Mouse (Mus musculus): ENCODE results near the gene Lyrm7.
"Not testable (repeated sequence)": the region's sequence is repeated elsewhere in the genome, so short reads cannot be mapped to it uniquely, and the experiment has no call there.

Lyrm7 gene

GRCm38 (mm10) chr11:54860256-54861038 lies at the start of gene Lyrm7:
Gene Lyrm7, minus strand, starts transcription at chr11:54860916.
- in situ Hi-C loops (cut with MboI, MseI), result loop anchor here (5.0 kb wide), 2 partner anchors 138 to 158 kb away; no protein-coding TSS in a partner anchor

DNA sequence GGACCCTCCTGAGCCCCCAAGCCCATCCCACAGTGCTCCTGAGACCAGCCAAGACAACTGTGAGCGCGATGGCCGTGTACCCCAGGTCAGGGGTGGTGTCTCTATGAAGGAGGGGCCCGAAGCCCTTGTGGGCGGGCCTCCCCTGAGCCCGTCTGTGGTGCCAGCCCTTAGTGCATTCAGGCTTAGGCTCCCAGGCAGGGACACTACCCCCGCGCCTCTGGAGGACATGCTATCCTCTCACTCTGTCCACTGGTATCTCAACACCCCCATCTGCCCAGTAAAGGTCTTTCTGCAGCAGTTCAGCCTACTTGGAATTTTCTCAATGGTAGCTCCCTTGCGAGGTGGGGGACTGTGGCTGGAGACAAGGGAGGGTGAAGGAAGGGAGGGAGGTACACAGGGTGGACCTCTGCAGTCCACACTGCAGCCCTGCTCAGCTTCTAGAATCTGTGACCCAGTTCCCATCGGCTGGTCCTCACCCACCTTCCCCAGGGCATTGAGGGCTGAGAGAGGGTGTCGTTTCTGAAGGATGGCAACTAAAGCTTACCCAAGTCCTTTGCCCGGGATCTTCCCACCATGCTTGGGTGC lies 49.5 kb upstream of the Lyrm7 start:
- in situ Hi-C loops (cut with MboI, MseI), result no loop called here

- in situ Hi-C loops (cut with MboI, MseI), result no loop called here
Observed at GRCm38 (mm10) chr11:54909273-54909672, 48.6 kb upstream of the Lyrm7 start.

DNA sequence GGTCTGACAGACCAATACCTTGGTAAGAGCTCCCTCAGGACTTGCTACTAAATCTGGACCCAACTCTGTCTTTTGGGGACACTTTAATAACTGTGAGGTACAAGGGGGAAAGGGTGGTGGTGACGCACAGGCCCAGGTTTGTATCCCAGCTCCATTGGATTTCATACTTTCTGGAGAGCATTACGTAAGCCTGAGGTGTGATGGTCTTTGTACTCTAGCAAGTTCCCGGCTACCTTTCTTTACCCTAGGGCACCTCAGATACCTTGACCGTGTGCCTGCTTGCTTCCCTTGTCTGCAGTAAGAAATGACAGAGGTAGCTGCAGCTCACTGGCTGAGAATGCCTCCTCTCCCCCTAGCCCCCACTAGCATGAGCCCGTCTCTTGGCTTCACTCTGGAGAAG lies 46.5 kb upstream of the Lyrm7 start:
- in situ Hi-C loops (cut with MboI, MseI), result no loop called here

- in situ Hi-C loops (cut with MboI, MseI), result no loop called here
Observed at GRCm38 (mm10) chr11:54906466-54906865, 45.8 kb upstream of the Lyrm7 start.

- in situ Hi-C loops (cut with MboI, MseI), result no loop called here
Observed at GRCm38 (mm10) chr11:54905931-54906330, 45.2 kb upstream of the Lyrm7 start.

GRCm38 (mm10) chr11:54905086-54905485 lies 44.4 kb upstream of the Lyrm7 start:
- in situ Hi-C loops (cut with MboI, MseI), result no loop called here

DNA sequence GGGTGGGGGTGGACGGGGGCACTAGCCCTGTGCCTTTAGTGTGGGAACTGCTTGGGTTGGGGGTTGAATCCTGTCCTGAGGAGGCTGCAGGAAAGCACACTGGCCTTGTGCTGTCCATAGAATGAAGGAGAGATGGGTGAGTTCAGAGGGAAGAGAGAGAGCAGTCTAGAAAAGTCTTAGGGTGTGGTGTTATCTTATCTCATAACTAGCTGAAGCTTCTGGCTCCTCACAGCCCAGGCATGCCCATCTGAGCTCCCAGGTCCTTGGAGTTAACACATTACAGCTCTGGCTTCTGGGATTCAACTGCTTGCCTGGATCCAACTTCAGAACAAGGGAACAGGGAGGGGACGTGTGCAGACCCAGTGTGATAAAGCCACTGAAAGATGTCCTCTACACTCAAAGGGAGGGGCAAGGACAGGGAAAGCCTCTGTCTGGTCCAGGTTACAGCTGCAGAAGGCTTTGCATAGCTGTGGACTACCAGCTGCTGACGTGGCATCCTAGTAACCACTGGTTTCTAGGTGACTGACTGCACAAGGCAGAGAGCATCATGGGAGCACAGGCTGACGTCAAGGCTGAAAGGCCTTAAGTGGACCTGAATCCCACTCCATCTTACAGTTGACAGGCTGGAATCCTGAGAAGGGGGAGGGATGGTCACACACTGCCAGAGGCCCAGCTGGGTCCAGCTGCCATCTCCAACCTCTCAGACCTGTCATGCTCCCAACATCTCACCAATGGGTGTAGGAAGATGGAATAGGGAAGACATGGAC lies 43.4 kb upstream of the Lyrm7 start:
- in situ Hi-C loops (cut with MboI, MseI), result no loop called here

- in situ Hi-C loops (cut with MboI, MseI), result no loop called here
Observed at GRCm38 (mm10) chr11:54903339-54903738, 42.6 kb upstream of the Lyrm7 start.

- in situ Hi-C loops (cut with MboI, MseI), result no loop called here
Observed at GRCm38 (mm10) chr11:54902333-54903323, 41.9 kb upstream of the Lyrm7 start, which contains the start of gene Gpx3. Gene Gpx3, plus strand, starts transcription at chr11:54902453.

GRCm38 (mm10) chr11:54899657-54900056 lies 38.9 kb upstream of the Lyrm7 start:
- in situ Hi-C loops (cut with MboI, MseI), result no loop called here

- in situ Hi-C loops (cut with MboI, MseI), result no loop called here
Observed at GRCm38 (mm10) chr11:54897470-54897869, 36.8 kb upstream of the Lyrm7 start.

- in situ Hi-C loops (cut with MboI, MseI), result not testable (repeated sequence)
Observed at GRCm38 (mm10) chr11:54896646-54897045, 35.9 kb upstream of the Lyrm7 start.

- in situ Hi-C loops (cut with MboI, MseI), result no loop called here
Observed at GRCm38 (mm10) chr11:54894589-54894988, 33.9 kb upstream of the Lyrm7 start.

GRCm38 (mm10) chr11:54892091-54892490 lies 31.4 kb upstream of the Lyrm7 start:
- in situ Hi-C loops (cut with MboI, MseI), result no loop called here

- in situ Hi-C loops (cut with MboI, MseI), result no loop called here
Observed at GRCm38 (mm10) chr11:54891341-54891740, 30.6 kb upstream of the Lyrm7 start.

DNA sequence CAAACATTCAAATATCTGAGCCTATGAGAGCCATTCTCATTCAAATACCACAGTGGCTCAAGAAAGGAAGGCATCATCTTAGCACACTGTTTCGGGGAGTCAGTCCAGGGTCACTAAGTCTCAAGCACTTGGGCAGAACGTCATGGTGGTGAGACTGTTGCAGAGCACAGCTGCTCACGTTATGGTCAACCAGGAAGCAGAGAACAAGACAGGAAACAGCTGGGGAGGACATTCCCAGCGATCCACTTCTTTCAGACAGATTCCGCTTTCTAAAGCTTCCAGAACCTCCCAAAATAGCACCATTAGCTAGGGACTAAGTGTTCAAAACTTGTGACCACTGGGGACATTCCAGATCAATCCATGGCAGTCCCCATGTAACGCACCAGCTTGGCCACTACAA lies 27.2 kb upstream of the Lyrm7 start:
- in situ Hi-C loops (cut with MboI, MseI), result loop anchor here (5.0 kb wide), 4 partner anchors 34 to 274 kb away; no protein-coding TSS in a partner anchor

- in situ Hi-C loops (cut with MboI, MseI), result loop anchor here (5.0 kb wide), 4 partner anchors 37 to 277 kb away; no protein-coding TSS in a partner anchor
Observed at GRCm38 (mm10) chr11:54885406-54885805, 24.7 kb upstream of the Lyrm7 start.

GRCm38 (mm10) chr11:54884937-54885336 lies 24.2 kb upstream of the Lyrm7 start:
- in situ Hi-C loops (cut with MboI, MseI), result loop anchor here (5.0 kb wide), 4 partner anchors 37 to 277 kb away; no protein-coding TSS in a partner anchor

GRCm38 (mm10) chr11:54884197-54884828 lies 23.6 kb upstream of the Lyrm7 start:
- in situ Hi-C loops (cut with MboI, MseI), result no loop called here

Data from T-helper 17 cell (primary cell).